Mouse (Mus musculus) liver, embryonic 16.5 days (tissue): ENCODE data around the gene Sec11a. TPM values are rescaled to one million over a fixed set of nuclear protein-coding genes. Genes with fewer than 3 reads are reported as not detected.
"Not testable (repeated sequence)": the region's sequence is repeated elsewhere in the genome, so short reads cannot be mapped to it uniquely, and the experiment has no call there.

Experiments
- ATAC-seq: fragments of 200-750 bp; cut with Nextera tagmentation; 2 replicates; pipeline ENCODE4 v1.8.0; 2017; ENCODE audit warnings: low read depth, mild to moderate bottlenecking, moderate number of reproducible peaks, moderate library complexity
- H3K27ac ChIP-seq: fragments of 300-500 bp; sonication (generic); 2 replicates; pipeline ENCODE4 v1.5.1; 2014; ENCODE audit warnings: mild to moderate bottlenecking, low read length
- H3K27me3 ChIP-seq: fragments of 300-500 bp; sonication (generic); 2 replicates; pipeline ENCODE4 v1.6.1; 2014; ENCODE audit warnings: low read depth, low read length, mixed read lengths; ENCODE audit not compliant: control insufficient read depth, insufficient read depth
- H3K36me3 ChIP-seq: fragments of 300-500 bp; sonication (generic); 2 replicates; pipeline ENCODE4 v1.6.1; 2014; ENCODE audit warnings: mild to moderate bottlenecking; ENCODE audit not compliant: control insufficient read depth, insufficient read depth
- H3K4me1 ChIP-seq: fragments of 300-500 bp; sonication (generic); 2 replicates; pipeline ENCODE4 v1.6.1; 2014; ENCODE audit warnings: low read depth, low read length, mixed read lengths; ENCODE audit not compliant: control insufficient read depth
- H3K4me2 ChIP-seq: fragments of 300-500 bp; sonication (generic); 2 replicates; pipeline ENCODE4 v1.6.1; 2014; ENCODE audit warnings: low read depth, low read length, mixed read lengths
- H3K4me3 ChIP-seq: fragments of 300-500 bp; sonication (generic); 2 replicates; pipeline ENCODE4 v1.5.1; 2014; ENCODE audit warnings: low read depth, mild to moderate bottlenecking, low read length
- H3K9ac ChIP-seq: fragments of 300-500 bp; sonication (generic); 2 replicates; pipeline ENCODE4 v1.6.1; 2014; ENCODE audit warnings: low read depth, low read length
- H3K9me3 ChIP-seq: fragments of 300-500 bp; sonication (generic); replicated peaks from 2 replicates; pipeline ENCODE4 v1.6.1; 2016; ENCODE audit warnings: low read length; ENCODE audit not compliant: control insufficient read depth
- WGBS: fragments of 180-500 bp; shearing (Covaris S2); extraction: QIAGEN DNeasy Blood & Tissue Kit; methylation state at CpG from one replicate; pipeline ENCODE4 v1.1.7; 2014; ENCODE audit not compliant: insufficient replicate concordance; 5-methylcytosine and 5-hydroxymethylcytosine counted together
- polyA plus RNA-seq: library from polyadenylated mRNA; unstranded; fragments of >200 nt; fragmentation: Nextera tagmentation; extraction: Ambion mirVana; gene quantifications from 2 replicates; pipeline ENCODE4 v1.2.1, GENCODE M21; 2015

Gene Sec11a
- polyA plus RNA-seq, 1 experiment from 2014 or later = 98.7 TPM

DNA sequence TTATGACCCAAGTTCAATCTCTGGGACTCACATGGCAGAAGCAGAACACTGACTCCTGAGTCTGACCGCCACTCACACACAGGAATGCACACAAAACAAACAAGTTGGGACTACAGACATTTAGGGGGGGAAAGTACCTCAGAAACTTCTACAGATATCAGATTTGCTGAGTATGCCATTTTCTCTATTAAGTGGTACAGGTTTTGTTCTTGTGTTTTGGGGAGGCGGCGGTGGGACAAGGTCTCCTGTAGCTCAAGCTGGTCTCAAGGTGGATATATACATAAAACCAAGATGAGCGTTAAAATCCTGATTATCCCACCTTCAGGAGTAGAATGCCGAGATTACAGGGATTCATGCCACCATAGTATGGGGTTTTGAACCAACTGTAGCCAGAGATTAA is 44.0 kb upstream of the Sec11a start:
- Histone ChIP-seq H3K27ac (no peak overlapping the region), H3K9me3 (no peaks in the 10 kb centered on the region), H3K36me3 (no peaks in the 10 kb centered on the region), H3K27me3 (no peaks in the 10 kb centered on the region), H3K9ac (no peak overlapping the region), H3K4me1 (peaks cover 65% of the 10 kb centered on the region), H3K4me2 (peak overlapping the region; percentile 91; the same call in 1 of the 2 replicates), H3K4me3 (no peak overlapping the region)
- 89% methylated on average over 5 of the region's 5 CpGs for WGBS
- no peak for ATAC-seq

GRCm38 (mm10) chr7:80990276-80990675 is 42.7 kb upstream of the Sec11a start:
- H3K9me3 ChIP-seq = no peaks in the 10 kb centered on the region
- ATAC-seq = no peak
- H3K4me2 ChIP-seq = no peak overlapping the region
- H3K27me3 ChIP-seq = no peaks in the 10 kb centered on the region
- H3K27ac ChIP-seq = no peak overlapping the region
- H3K4me3 ChIP-seq = no peak overlapping the region
- H3K9ac ChIP-seq = no peak overlapping the region
- WGBS = 50% methylated on average over 6 of the region's 6 CpGs
- no peaks in the 10 kb centered on the region for H3K36me3 ChIP-seq
- H3K4me1 ChIP-seq = peaks cover 59% of the 10 kb centered on the region

DNA sequence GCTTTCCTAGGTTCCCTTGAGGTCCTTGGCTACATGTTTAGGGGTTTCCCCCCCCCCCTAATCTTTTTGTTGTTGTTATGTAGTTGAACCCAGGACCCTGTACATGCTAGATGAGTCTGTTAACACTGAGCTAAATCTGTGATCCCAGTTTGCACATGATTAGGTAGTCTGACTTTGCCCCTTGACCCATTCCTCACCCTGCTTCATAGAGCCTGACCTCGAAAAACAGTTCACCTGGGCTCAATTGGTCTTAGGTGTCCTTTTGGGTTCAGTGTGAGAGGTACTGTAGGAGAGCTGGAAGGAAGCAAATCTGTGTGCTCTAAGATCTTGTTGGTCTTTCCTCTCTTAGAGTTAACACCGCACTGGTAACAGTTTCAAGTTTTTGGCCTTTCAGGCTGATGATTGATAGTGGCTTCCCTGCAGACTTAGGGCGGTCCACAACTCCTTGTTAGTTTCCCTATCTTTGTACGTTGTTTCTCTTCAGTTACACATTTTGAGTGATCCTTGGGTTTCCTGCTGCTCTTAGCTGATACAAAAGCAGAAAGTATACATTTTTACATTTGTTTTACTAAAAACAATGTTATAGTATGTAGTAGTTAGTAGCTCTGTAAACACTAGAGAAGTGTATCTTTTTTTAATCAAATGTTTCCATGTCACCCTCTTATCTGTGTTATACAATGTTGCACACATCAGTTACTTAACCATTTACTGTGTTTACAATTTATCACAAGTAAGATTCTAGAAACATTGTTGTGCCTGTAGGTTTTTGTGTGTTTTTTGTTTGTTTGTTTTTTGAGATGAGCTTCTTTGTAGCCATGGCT is 40.4 kb upstream of the Sec11a start:
- peaks cover 50% of the 10 kb centered on the region for H3K4me1 ChIP-seq
- H3K36me3 ChIP-seq = no peaks in the 10 kb centered on the region
- H3K9ac ChIP-seq = no peak overlapping the region
- no peaks in the 10 kb centered on the region for H3K27me3 ChIP-seq
- ATAC-seq = no peak; the same call in 1 of the 2 replicates
- no peak overlapping the region for H3K4me3 ChIP-seq
- peak overlapping the region; percentile 45 for H3K27ac ChIP-seq
- WGBS = 24% methylated on average over 4 of the region's 4 CpGs
- no peak overlapping the region for H3K4me2 ChIP-seq
- H3K9me3 ChIP-seq = no peaks in the 10 kb centered on the region

DNA sequence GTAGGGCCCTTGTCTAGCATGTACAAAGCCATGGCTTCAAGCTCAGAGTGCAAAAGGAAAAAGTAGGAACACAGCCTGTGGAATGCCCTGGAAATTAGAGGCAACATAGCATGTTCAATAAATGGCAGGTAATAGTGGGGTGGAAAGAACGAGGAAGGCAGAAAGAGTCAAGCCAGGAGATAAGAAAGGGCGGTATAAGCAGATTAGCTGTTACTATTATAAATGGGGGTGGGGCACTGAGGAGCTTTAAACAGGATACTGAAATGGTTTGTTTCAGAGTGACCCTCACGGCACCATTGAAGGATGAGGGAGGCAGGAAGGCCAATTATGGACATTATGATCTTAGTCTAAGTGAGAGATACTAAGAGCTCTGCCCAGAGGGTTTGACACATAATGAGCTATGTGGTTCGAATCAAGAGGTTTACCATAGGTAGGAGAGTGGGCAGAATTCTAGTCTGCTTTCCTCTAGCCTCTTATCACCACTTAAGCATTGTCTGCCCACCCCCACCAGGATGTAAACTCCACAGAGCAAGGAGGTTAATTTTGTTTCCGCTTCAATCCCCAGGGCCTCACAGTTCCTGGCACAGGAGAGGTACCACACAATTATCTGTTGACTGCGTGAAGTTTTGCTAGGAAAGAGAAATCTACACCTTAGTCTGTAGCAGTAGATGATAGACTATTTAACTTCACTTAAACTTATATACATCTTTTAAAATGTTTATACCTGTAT is 39.0 kb upstream of the Sec11a start:
- peak; percentile 54 for ATAC-seq
- H3K27me3 ChIP-seq = no peaks in the 10 kb centered on the region
- peak overlapping the region; percentile 52; the same call in 1 of the 2 replicates for H3K27ac ChIP-seq
- H3K4me2 ChIP-seq = peak overlapping the region; percentile 10; the same call in 1 of the 2 replicates
- no peaks in the 10 kb centered on the region for H3K36me3 ChIP-seq
- 16% methylated on average over 6 of the region's 6 CpGs for WGBS
- H3K4me1 ChIP-seq = peaks cover 39% of the 10 kb centered on the region
- H3K4me3 ChIP-seq = no peak overlapping the region
- no peak overlapping the region; the same call in 1 of the 2 replicates for H3K9ac ChIP-seq
- no peaks in the 10 kb centered on the region for H3K9me3 ChIP-seq

- WGBS = 78% methylated on average over 11 of the region's 11 CpGs
- Histone ChIP-seq H3K9ac (no peak overlapping the region), H3K4me2 (no peak overlapping the region), H3K4me1 (no peaks in the 10 kb centered on the region), H3K36me3 (no peaks in the 10 kb centered on the region), H3K4me3 (no peak overlapping the region), H3K27me3 (no peaks in the 10 kb centered on the region), H3K27ac (no peak overlapping the region), H3K9me3 (no peaks in the 10 kb centered on the region)
- ATAC-seq = no peak
Measured at GRCm38 (mm10) chr7:80980566-80980965, 33.0 kb upstream of the Sec11a start.

- not testable (repeated sequence) for H3K4me2 ChIP-seq, H3K9me3 ChIP-seq, H3K4me3 ChIP-seq, H3K36me3 ChIP-seq, H3K9ac ChIP-seq, H3K27me3 ChIP-seq, ATAC-seq, H3K4me1 ChIP-seq, H3K27ac ChIP-seq
- 15% methylated on average over 3 of the region's 3 CpGs for WGBS
Measured at GRCm38 (mm10) chr7:80973638-80974015, 26.0 kb upstream of the Sec11a start.

- H3K36me3 ChIP-seq, ATAC-seq, H3K27ac ChIP-seq, H3K4me1 ChIP-seq, H3K4me3 ChIP-seq, H3K9ac ChIP-seq, H3K27me3 ChIP-seq, H3K9me3 ChIP-seq, H3K4me2 ChIP-seq: not testable (repeated sequence)
- WGBS = 34% methylated on average over 4 of the region's 4 CpGs
Measured at GRCm38 (mm10) chr7:80972920-80973637, 25.5 kb upstream of the Sec11a start.

GRCm38 (mm10) chr7:80972082-80972481 is 24.5 kb upstream of the Sec11a start:
- 77% methylated on average over 5 of the region's 5 CpGs for WGBS
- Histone ChIP-seq H3K4me2 (no peak overlapping the region), H3K4me1 (no peaks in the 10 kb centered on the region), H3K4me3 (no peak overlapping the region), H3K9ac (no peak overlapping the region), H3K27ac (no peak overlapping the region), H3K27me3 (no peaks in the 10 kb centered on the region), H3K36me3 (no peaks in the 10 kb centered on the region), H3K9me3 (no peaks in the 10 kb centered on the region)
- ATAC-seq = no peak
